Mouse (Mus musculus) heart, postnatal 25 days (tissue): ENCODE data around the gene Gm20388. TPM values are rescaled to one million over a fixed set of nuclear protein-coding genes. Genes with fewer than 3 reads are reported as not detected.
"Not testable (repeated sequence)": the region's sequence is repeated elsewhere in the genome, so short reads cannot be mapped to it uniquely, and the experiment has no call there.

Experiments
- DNase-seq: peaks from one replicate; pipeline ENCODE4 v3.0.0; 2022; ENCODE audit warnings: low spot score
- intact Hi-C: fragments of 180-260 bp; cut with DNase I; formaldehyde crosslinking; loops from one replicate; pipeline ENCODE4 v1.15.1; 2025
- total RNA-seq, 2 experiments: library from RNA; stranded (reverse); gene quantifications; 2 replicates each; pipeline ENCODE4 v1.2.3; 2021

Gene Gm20388
- total RNA-seq, 2 experiments from 2014 or later, result 2.7 TPM; not detected in 1

DNA sequence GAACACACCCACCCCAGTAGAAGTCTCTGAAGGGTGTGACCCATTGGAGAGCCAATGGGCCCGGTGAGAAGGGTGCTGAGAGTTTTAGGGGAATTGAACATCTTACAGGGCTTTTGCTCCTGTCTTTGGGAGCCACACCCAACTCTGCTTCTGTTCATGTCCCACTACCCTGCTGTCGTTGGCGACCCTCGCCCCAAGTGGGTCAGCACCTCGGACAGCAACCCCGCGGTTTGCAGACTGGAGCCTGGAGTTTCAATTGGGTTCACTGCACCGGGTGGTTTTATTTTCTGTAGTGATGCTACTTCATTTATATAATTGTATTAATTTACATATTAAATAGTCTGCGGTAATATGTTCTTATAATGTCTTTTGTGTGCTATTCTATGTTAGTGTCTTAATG is 3503.6 kb downstream of the Gm20388 start:
- no peak for DNase-seq
- intact Hi-C loops, result no loop called here

DNA sequence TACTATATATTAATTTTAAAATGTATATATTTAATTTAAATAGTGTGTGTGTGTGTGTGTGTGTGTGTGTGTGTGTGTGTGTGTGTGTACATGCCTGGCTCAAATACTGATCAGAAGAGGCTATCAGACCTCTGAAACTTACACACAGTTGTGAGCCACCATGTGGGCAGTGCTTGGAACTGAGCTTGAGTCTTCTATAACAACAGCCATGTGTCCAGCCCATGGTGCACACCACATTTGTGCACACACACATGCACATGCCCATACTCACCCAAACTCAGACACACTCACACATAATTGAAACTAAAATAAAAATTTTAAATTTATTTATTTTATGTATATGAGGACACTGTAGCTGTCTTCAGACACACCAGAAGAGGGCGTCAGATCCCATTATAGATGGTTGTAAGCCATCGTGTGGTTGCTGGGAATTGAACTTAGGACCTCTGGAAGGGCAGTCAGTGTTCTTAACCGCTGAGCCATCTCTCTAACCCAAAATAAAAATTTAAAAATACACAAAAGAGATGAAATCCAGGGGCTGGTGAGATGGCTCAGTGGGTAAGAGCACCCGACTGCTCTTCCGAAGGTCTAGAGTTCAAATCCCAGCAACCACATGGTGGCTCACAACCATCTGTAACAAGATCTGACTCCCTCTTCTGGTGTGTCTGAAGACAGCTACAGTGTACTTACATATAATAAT is 3504.5 kb downstream of the Gm20388 start:
- DNase-seq, intact Hi-C loops: not testable (repeated sequence)

- intact Hi-C loops, result no loop called here
- DNase-seq, result no peak
Measured at GRCm38 (mm10) chr8:123415967-123416943, 3505.6 kb downstream of the Gm20388 start.

- DNase-seq, result no peak
- intact Hi-C loops, result no loop called here
Measured at GRCm38 (mm10) chr8:123416944-123417555, 3506.4 kb downstream of the Gm20388 start.

DNA sequence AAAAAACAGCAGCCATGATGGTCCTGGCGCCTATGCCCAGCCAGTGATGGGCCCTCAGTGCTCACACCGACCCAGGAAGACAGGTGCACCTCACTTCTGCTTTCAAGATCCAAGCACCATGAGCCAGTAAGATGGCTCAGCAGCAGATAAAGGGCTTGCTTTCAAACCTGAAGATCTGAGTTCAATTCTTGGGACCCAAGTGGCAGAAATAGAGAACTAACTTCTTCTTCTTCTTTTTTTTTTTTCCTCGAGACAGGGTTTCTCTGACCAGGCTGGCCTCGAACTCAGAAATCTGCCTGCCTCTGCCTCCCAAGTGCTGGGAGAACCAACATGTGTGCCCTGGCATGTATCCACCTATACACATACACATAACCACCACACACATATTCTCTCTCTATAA is 3509.1 kb downstream of the Gm20388 start:
- DNase-seq, result no peak
- intact Hi-C loops, result loop anchor here (5.0 kb wide), 1 partner anchor 102 kb away; the partner anchor contains the start of gene Fanca

DNA sequence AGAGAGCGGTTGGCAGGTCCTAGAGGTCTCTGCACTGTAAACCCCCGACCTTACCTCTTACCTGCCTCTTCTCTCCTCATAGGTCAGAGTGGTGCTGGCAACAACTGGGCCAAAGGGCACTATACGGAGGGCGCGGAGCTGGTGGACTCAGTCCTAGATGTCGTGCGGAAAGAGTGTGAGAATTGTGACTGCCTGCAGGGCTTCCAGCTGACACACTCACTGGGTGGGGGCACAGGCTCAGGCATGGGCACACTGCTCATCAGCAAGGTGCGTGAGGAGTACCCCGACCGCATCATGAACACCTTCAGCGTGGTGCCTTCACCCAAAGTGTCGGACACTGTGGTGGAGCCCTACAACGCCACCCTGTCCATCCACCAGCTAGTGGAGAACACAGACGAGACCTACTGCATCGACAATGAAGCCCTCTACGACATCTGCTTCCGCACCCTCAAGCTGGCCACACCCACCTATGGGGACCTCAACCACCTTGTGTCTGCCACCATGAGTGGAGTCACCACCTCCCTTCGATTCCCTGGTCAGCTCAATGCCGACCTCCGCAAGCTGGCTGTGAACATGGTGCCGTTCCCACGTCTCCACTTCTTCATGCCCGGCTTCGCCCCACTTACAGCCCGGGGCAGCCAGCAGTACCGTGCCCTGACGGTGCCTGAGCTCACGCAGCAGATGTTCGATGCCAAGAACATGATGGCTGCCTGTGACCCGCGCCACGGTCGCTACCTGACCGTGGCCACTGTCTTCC is 3510.1 kb downstream of the Gm20388 start:
- intact Hi-C loops, result loop anchor here (5.0 kb wide), 1 partner anchor 103 kb away; the partner anchor contains the start of gene Fanca
- DNase-seq, result no peak

DNA sequence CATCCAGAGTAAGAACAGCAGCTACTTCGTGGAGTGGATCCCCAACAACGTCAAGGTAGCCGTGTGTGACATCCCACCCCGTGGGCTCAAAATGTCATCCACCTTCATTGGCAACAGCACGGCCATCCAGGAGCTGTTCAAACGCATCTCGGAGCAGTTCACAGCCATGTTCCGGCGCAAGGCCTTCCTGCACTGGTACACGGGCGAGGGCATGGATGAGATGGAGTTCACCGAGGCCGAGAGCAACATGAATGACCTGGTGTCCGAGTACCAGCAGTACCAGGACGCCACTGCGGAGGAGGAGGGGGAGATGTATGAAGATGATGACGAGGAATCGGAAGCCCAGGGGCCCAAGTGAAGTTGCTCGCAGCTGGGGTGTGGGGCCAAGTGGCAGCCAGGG is 3510.7 kb downstream of the Gm20388 start:
- intact Hi-C loops, result loop anchor here (5.0 kb wide), 1 partner anchor 104 kb away; the partner anchor contains the start of gene Fanca
- DNase-seq, result no peak

GRCm38 (mm10) chr8:123422056-123422780 is 3511.6 kb downstream of the Gm20388 start:
- intact Hi-C loops, result loop anchor here (5.0 kb wide), 1 partner anchor 105 kb away; the partner anchor contains the start of gene Fanca
- no peak for DNase-seq

DNA sequence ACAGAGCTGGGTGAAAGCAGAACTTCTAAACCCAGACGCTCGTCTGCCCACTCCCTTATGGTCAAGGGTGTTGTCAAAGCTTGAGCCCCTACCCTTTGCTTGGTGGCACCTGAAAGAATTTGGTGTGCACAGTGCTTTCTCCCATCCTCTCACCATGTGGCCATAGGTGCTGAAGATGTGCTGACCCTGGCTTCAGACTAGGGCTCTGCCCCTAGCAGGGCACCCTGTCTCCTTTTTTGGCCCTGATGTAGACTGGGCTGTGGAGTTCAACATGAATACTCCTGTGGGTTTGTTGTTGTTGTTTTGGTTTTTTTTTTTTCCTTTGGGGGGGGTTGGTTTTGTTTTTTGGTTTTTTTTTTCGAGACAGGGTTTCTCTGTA is 3512.1 kb downstream of the Gm20388 start:
- intact Hi-C loops, result loop anchor here (5.0 kb wide), 1 partner anchor 105 kb away; the partner anchor contains the start of gene Fanca

GRCm38 (mm10) chr8:123423441-123423840 is 3512.8 kb downstream of the Gm20388 start, which contains the start of gene Def8:
TSS of gene Def8 (plus strand) at chr8:123423527.
- intact Hi-C loops, result loop anchor here (5.0 kb wide), 1 partner anchor 106 kb away; the partner anchor contains the start of gene Fanca
- no peak for DNase-seq

More for the DNA sequence above, 3512.1 kb downstream of the Gm20388 start:
- no peak for DNase-seq

GRCm38 (mm10) chr8:123426511-123427509 is 3516.2 kb downstream of the Gm20388 start:
- no peak for DNase-seq
- intact Hi-C loops, result no loop called here

GRCm38 (mm10) chr8:123427639-123428275 is 3517.1 kb downstream of the Gm20388 start:
- no peak for DNase-seq
- intact Hi-C loops, result no loop called here

GRCm38 (mm10) chr8:123428343-123428893 is 3517.8 kb downstream of the Gm20388 start:
- no peak for DNase-seq
- intact Hi-C loops, result no loop called here

DNA sequence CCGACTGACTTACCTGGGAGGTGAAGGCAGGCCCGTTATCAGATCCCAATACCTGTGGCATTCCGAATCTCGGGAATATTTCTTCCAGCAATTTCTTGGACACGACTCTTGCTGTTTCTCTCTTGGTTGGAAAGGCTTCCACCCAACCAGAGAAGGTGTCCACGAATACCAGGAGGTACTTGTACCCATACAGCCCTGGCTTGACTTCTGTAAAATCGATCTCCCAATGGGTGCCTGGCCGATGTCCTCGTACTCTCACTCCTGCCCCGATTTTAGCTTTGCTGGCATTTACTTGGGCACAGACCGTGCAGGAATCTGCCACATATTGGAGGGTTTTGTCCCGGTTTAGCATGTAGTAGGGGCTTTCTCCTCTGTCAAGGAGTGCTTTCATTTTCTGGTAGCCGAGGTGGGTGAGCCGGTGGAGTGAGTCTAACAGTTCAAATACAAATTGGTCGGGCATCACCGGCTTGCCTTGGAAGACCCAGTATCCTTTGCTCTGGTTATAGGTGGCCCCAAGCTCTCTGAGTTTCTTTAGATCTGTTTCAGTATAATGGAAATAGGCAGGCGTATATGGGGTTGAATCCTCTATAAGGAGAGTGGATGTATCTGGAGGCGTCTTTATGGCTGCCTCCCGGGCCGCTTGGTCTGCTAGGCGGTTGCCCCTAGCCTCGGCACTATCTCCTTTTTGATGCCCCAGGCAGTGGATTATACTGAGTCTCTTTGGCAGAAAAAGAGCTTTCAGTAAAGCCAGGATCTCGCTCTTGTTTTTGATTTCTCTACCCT is 3518.5 kb downstream of the Gm20388 start:
- intact Hi-C loops, result no loop called here
- DNase-seq, result no peak

- DNase-seq, intact Hi-C loops: not testable (repeated sequence)
Measured at GRCm38 (mm10) chr8:123429722-123430013, 3519.0 kb downstream of the Gm20388 start.

GRCm38 (mm10) chr8:123430936-123431335 is 3520.3 kb downstream of the Gm20388 start:
- intact Hi-C loops, DNase-seq: not testable (repeated sequence)
